Mouse (Mus musculus) ES-E14 (cell line): ENCODE results near the gene Slc25a33.

ENCODE experiments used
- MAFK ChIP-seq: IDR thresholded peaks from 2 replicates; pipeline ENCODE4 v1.6.1; 2014; ENCODE audit warnings: mild to moderate bottlenecking, low read depth, low read length, inconsistent platforms; ENCODE audit not compliant: insufficient read depth
- ZNF384 ChIP-seq: IDR thresholded peaks from 2 replicates; pipeline ENCODE4 v1.6.1; 2012; ENCODE audit warnings: low read depth, low read length, inconsistent platforms

GRCm38 (mm10) chr4:149735624-149736250 lies 38.3 kb downstream of the Slc25a33 start:
- no peak for TF ChIP-seq MAFK
- TF ChIP-seq ZNF384, result no peak
